Mouse (Mus musculus) spleen, adult 2 months (tissue): ENCODE results near the gene Tesk1.

Experiments
- CTCF ChIP-seq: fragments of 200-500 bp; IDR thresholded peaks from 2 replicates; pipeline ENCODE4 v1.5.1; 2011; ENCODE audit warnings: mild to moderate bottlenecking, inconsistent platforms; ENCODE audit not compliant: insufficient read depth, insufficient read length, insufficient replicate concordance; ENCODE audit errors: extremely low read depth
- POLR2A ChIP-seq: fragments of 200-500 bp; IDR thresholded peaks from 2 replicates; pipeline ENCODE4 v1.6.1; 2011; ENCODE audit warnings: low read depth, low read length, inconsistent platforms

- TF ChIP-seq CTCF (no peak), POLR2A (no peak)
Measured at GRCm38 (mm10) chr4:43417269-43418062, 24.3 kb upstream of the Tesk1 start.
